Mouse (Mus musculus) T-helper 17 cell (primary cell): Measurements from ENCODE around the gene Lin28a.
"Not testable (repeated sequence)": the region's sequence is repeated elsewhere in the genome, so short reads cannot be mapped to it uniquely, and the experiment has no call there.

Source experiments
- in situ Hi-C, 2 experiments: fragments of 300-600 bp; cut with MboI, MseI; formaldehyde crosslinking; loops; 1 replicate in 1 of 2; 2 replicates in 1 of 2; pipeline ENCODE4 v1.15.1; 2025; ENCODE audit warnings: high pct_unique_total_duplicates in 2 of 2

The Lin28a gene

DNA sequence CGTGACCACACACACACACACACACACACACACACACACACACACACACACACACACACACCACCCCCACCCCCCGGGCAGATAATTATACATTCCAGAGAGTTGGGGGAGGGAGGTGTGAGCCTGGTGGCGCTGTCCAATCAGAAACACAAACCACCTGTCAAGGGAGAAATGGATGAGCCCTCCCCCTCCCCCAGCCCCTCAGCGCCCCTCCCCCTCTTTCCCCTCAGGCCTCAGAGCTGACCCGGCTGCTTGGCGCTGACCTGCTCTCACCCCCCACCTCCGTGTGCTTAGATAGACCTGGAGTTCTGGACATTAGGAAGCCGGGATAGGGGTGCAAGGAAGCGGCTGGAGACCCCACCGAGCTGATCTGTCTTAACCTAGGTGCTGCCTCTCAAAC, 569 bp upstream of the Lin28a start:
- in situ Hi-C loops = no loop called here

DNA sequence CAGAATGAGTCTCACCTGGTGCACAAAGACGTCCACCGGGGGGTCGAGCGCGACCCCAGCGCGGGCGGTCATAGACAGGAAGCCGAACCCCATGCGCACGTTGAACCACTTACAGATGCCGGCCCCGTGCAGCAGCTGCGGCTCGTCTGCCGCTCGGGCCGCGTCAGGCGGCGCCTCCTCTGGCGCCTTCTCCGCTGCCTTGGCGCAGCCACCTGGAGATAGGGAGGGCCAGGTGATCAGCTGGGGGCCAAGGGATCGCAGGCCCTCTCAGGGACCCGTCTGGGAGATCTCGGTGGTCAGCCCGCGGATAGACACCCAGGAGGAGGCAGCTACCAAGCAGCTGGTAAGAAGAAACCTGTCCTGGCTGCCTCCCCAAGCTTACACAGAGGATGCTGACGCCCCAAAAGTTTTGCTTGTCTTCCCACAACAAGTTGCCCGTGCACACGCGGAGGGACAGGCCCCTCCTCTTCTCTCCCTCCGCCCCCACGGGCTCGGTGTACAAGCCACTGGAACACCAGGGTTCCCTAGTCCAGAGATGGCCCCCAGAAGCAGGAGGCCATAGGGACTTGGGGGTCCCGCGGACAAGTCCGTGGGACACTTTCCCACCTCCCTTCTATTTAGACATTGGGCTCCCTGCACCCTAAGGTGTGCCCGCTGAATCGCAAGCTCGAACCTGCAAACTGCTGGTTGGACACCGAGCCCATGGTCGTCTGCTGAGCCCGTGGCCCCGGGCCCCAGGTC, 433 bp downstream of the Lin28a start:
- in situ Hi-C loops = no loop called here

DNA sequence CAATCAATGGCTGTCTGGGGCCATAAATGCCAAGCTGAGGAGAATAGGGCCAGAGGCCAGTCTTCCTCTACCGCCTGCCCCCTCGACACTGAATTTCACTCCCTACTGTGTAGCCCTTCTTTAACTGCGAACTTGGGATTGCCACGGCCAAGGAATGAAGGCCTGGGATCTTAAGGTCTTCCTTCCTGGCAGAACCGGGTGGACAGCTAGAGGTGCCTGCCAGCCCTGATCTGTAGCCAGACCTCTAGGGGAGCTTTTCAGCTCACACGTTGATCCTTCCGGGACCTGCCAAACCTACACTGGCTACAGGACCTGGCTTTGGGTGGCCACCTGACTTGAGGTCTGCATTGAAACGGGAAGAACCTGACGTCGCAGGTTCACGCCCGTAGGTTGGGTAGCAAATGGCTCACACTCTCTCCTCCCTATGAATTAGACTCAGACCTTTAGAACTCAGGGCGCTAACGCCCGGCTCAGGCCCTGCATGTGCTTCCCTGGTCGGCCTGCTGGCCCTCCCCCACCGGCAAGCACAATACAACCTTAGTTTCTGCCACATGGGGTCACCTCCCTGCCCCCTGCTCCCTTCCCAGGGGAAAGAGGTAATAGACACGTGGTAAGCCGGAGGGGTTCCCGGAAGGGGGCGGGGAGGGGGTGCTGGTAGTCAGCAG, 1.3 kb downstream of the Lin28a start:
- in situ Hi-C loops = no loop called here

DNA sequence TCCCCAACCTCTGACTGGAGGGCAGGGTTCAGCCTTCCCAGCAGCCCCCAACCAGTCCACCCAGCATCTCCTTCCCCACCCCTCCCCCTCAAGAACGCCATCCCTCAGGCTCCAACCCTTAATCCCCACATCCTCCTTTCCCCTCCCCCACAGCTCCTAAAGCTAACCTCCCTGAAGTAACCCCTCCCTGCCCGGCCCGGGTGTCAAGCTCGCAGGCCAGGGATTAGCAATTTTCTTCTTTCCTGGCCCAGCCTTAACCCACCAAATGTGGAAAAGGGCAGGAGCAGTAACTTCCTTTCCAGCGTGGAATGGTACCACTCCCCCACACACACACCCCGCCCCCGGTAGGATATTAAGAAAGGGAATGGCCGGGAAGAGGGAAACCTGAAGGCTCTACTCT, 1.9 kb downstream of the Lin28a start:
- in situ Hi-C loops = no loop called here

DNA sequence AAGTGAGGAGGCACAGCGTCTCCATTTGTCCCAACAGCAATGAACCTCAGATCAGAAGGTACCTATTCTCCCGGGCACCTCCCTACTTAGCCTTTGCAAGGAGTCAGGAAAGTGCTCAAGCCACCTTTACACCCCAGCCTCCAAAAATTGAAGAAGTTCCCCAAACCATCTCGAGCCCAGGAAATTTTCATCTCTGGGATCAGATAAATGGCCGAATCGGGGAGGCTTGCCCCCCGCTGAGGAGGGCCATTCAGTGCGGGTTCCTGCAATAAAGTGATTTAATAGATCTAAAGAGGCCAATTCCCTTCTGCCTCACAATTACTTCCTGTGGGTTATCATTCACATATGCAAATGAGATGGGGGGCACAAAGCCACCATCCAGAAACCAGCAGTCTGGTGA, 2.4 kb downstream of the Lin28a start:
- in situ Hi-C loops = no loop called here

DNA sequence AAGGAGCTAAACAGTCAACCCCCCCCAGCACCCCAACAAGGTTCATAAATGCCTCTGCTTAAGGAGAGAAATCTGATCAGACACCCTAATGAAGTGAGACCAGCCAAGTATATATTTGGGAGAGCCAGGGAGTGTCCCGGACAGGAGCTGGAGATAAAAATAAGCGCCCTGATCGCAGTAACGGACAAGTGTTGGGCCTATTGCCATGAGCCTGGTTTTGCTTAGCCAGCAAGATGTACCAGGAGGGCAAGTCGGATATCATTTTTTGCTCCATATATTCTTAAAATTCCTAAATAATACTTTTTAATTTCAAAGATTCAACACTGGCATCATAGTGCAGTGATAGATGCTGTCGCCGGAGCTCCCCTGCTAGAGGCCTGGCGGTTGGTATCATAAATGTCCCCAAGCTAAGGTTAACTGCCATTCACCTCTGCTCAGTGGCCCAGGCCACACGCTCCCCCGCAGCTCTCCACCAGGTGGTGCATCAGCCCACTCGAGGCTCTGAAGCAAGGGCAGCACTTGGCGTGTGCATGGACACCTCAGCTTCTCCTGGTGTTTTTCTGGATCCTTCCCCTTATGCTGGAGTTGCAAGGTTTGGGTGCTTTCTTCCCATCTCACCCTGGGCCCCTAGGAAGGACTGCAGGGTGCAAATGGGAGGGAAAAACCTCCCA, 5.6 kb downstream of the Lin28a start:
- in situ Hi-C loops = no loop called here

DNA sequence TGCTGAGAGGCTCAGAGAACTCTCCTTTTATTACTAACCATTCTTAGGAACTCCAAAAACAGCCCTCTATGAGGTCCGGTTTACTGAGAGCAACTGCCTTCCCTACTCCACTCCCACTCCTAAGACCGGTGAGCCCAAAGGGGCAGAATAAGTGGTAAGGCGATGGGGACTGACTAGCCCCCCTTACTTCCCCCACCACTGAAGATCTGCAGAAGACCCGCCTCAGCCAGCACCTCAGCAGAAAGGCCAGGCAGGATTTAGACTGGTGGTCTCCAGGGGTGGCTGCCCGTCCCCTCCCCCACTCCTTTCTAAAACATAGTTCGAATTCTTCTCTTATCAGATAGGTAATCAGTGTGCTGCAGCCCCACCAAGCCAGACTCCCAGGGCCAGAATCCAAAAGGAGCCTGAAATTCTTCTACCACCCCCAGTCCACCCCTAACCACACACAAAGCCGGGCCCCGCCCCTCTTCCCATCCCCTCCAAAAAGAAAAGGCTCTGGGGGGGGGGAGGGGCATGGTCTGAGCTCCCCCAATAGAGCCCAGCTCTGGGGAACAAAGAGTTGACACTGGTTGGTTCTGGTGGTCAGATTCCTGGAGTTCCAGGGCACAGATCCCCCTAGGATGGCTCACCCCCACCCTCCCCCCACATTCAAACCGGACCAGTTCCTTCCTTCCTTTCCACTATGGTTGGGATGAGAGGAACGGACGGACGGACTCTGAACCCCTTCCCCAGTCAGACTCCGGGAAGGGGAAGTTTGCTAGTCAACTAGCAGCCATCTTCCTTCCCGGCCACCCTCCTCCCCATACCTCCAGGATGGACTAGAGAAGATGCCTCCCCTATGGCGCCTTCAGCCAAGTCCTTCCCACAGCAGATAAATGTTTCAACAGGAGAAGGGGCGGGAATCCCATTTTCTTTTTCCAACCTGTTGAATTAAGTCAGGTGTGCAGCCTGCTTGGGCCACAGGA, 6.9 kb downstream of the Lin28a start:
- in situ Hi-C loops = no loop called here

DNA sequence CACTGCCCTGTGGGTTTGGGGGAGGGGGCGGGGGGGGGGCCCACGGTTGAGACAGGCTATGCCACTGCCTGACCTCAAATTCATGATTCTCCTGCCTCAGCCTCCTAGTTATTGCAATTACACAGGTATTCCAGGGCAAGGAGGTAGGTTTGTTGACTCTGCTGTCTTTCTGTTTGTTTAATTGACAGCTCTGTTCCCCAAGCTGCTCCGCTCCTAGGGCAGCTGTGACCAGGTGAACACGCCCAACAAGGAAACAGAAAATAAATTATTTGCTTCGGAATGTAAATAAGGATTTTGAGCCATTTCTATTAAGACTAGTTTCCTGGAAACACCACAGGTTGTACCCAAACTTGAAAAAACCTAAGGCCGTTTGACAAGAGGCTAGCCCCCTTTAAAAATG, 8.9 kb downstream of the Lin28a start:
- in situ Hi-C loops = no loop called here

DNA sequence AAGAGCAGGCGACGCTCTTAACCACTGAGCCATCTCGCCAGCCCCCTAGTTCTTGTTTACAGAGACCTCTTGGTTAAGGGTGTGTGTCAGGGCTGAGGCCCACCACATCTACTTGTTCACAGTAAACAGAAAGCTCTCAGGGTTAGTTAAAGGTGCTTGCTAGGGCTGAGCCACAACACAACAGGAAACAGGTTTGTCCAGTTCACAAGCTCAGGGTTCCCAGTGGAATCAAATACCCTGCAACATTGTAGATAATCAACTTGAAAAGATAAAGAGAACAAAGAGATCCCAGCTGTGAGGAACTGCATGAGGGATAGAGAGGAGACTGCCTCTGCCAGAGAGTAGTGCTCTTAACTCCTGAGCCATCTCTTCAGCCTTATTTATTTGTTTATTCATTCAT, 11.8 kb downstream of the Lin28a start:
- in situ Hi-C loops = no loop called here

DNA sequence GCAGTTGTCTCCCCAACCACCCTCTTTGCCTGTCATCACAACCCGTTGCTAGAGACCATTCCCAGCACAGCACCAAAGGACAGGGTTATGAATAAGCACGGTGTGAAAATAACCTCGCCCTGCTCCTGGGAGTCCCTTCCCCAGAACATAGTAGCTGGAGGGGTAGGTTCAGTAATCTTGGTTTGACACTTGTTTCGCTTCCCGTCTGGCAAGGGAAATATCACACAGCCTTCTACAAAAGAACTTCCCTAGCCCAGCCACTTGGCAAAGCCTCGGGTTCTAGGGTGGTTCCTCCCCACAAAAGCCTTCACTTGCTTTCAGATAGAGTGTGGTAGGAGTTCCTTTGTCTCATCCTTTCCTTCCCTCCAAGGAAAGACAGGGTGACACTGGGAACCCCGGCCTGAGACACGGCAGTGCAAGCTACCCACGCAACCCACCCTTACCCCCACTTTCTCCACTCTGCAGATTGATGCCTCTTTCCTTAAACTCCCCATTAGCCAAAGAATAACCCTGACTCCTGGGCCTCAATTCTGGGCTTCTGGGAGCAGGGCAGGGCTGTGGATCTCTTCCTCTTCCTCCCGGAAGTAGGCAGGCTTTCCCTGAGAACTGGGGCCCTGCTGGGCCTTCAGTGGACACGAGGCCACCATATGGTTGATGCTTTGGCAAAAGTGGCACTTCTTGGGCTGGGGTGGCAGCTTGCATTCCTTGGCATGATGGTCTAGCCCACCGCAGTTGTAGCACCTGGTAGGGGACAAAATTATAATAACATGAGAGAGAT, 12.9 kb downstream of the Lin28a start:
- in situ Hi-C loops = no loop called here

DNA sequence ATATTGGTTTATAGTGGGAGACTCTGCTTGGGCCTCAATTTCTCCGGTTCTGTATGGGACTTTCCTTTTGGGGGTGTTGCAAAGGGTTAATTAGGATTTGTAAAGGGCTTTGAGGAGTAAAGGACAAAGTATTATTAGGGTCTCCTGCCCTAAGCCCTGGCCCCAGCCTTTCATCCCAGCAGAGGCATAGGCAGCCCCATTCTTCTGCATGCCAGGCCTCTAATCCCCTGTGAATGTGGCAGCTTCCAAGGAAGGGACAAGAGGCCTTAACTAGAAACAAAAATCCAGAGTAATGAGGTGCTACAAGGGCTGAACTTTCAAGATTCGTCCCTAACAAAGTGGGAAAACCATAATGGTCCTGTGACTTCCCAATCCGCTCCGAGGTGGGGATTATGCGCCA, 15.7 kb downstream of the Lin28a start:
- in situ Hi-C loops = no loop called here

DNA sequence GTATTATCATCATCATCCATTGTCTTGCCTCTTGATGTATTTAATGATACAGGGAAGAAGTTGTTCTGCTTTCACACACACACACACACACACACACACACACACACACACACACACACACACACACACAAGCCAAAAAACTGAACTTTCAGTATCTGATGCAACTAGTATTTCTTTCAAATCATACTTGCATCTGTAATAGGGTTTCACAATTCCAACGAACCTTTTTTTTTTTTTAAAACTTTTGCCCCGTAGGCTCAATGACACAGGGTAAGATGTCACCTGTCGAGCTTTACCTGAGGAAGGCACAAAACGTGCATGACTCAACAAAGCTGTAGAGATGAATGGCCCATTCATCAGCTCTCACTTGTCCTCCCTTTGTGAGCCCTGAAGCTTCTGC, 16.4 kb downstream of the Lin28a start:
- in situ Hi-C loops = no loop called here

DNA sequence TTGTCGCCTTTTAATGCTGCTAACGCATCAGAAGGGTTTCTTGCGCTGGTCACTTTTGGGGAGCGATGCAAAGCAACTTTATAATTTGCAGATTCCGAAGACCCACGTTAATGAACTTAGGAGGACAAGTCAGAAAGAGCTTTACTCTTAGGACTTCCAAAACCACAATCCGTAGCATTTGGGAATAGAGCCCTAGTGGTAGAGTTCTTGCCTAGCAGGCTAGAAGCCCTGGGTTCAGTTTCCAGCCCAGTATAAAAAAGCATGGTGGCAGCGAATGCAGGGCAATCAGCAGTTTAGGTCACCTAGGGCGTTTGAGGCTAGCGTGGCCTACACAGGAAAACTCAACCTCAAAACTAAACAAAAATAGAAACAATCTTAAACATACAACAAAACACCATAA, 16.9 kb downstream of the Lin28a start:
- in situ Hi-C loops = no loop called here

DNA sequence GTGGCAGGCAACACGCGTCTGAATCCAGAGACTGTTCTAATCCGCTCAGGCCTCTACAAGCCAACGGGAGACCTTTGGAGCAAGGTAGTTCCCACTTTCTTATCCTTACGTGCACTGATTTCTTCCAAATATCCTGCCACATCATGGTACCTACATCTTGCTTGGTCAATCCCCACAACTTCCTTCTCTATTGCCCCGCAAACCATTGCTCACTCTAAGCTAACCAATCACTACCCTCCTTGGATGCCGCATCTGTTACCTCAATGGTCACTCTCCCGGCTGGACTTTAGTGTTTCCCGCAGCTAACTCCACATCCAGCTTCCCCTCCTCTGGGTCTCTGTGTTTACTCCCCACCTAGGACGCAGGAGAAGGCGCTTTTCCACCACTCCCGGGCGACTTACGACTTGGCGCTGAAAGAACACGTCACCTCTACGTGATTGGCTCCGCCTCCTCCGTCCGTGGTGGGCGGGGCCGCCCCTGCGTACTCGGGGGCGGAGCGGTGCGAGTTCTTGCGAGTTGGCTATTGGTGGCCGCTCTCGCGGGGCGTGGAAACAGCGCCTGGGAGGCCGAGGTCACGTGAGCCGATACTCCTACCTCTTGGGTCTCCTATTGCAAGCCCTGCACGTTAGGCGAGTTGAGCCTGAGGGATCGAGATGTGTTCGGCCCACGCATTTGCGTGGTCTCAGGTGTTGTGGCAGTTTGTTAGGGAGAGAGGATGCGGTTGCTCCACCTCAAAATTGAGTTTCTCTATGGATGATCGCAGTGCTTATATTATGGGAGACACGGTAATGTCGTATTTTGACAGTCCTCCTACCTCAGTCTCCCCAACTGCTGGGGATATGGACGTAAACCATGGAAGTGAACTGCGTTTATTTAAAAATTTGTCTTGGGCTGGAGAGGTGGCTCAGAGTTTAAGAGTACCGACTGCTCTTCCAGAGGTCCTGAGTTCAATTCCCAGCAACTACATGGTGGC, 17.9 kb downstream of the Lin28a start, which contains the start of gene Dhdds:
Dhdds (minus strand) TSS at position 453 of the 973 bp plus-strand sequence.
- in situ Hi-C loops = no loop called here

DNA sequence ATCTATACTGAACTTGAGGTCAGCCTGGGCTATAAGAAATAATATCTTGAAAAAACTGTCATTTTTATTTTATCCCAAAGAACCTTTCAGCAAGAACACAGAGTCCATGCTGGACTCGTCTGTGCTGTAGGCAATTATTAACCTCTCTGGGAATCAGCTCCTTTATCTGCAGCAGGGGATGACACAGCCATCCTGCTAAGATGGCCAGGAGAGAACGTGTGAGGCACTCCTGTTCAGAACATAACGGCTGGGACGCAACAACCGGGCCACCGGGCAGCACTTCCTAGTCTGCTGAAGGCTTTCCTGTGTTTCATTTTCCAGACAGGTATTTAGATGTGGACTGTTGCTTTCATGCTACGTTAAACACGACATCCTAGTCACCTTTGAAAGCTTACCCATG, 23.9 kb downstream of the Lin28a start:
- in situ Hi-C loops = no loop called here

DNA sequence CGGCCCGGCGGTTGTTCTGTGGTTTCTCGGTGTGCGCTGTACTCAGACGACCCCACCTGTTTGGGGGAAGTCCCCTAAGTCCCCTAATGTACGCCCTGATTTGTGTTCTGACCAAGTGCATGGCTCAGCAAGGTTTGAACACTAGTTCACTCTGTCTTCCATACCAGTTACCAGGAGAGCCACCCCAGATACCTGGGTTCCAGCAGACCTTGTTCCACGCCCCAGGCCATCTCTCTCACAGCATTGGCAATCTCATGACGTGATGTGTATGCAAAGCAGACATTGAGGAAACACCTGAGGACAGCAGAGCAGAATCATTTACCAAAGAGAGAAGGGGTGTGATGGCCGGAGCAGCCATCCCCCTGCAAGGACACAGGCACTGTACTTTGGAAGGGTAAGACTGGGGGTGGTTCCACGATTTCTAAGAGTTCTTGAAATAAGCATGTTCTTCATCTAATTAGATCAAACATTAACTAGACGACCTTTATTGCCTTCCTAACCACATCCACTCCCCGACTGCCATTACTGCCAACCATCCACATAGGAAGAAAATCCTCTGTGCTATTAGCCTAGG, 27.5 kb downstream of the Lin28a start:
- in situ Hi-C loops = no loop called here

DNA sequence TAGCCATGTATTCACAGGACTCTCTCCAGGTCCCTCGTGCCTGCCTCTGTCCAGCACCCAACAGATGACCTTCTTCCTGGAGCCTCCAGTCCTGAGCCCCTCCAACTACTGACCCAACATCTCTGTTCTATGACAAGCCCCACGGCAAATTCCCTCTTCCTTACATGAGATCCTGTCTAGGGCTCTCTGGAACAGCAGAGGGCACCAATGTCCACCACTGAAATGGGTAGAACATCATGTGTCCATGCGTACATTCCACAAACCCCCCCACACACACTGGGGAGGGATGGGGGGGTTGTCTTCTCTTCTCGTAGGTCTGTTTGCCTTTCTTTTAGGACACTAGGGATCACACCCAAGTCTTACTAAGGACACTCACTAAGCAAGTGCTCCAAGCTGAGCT, 28.6 kb downstream of the Lin28a start:
- in situ Hi-C loops = no loop called here

DNA sequence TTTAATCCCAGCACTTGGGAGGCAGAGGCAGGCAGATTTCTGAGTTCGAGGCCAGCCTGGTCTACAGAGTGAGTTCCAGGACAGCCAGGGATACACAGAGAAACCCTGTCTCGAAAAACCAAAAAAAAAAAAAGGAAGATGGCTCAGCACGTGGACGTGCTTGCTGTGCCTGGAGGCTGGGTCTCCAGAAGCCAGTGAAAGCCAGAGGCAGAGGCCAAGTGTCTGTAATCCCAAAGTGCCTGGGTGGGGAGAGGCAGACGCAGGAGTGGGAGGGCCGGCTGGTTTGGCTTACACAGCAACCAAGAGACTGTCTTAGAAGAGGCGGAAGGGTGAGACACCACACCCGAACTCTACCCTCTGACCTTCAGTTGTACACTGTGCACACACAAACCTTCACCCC, 30.4 kb downstream of the Lin28a start:
- in situ Hi-C loops = not testable (repeated sequence)

DNA sequence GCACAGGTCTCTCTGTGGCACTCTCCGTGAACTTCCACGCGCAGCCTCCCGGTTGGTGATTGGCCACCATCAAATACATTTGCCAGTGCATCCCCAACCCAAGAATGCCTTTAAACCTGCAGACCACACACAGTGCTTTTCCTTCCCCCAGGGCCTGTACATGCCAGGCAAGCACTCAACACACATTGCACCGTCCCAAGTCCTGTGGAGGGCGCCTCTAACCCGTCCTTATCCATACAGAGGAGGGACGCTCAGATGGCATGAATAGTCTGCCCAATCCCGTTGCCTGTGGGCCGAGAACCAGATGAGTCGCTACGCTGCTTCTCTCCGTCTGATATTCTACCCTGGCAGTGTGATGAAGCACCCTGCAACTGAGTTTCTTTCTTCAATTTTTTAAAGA, 35.7 kb downstream of the Lin28a start:
- in situ Hi-C loops = no loop called here
